Mouse (Mus musculus) stomach, postnatal 0 days (tissue): ENCODE measurements around the gene Olfr1377.
A peak's percentile ranks its signal among the peaks of the same experiment; 100 is the strongest.

Experiments used
- CTCF ChIP-seq: IDR thresholded peaks from 2 replicates; pipeline ENCODE4 v1.5.1; 2016; ENCODE audit warnings: antibody characterized with exemption, low read depth, mild to moderate bottlenecking, moderate library complexity
- EP300 ChIP-seq: optimal IDR thresholded peaks from 2 replicates; pipeline ENCODE3; 2016; ENCODE audit warnings: antibody characterized with exemption

- TF ChIP-seq CTCF (peak; percentile 86), EP300 (no peak)
Measured at GRCm38 (mm10) chr11:51032851-51033250, 51.1 kb downstream of the Olfr1377 start.
